Mouse (Mus musculus) stomach, embryonic 15.5 days (tissue): Measurements from ENCODE around the gene Cwc25. TPM values are rescaled to one million over a fixed set of nuclear protein-coding genes. Genes with fewer than 3 reads are reported as not detected.
"Not testable (repeated sequence)": the region's sequence is repeated elsewhere in the genome, so short reads cannot be mapped to it uniquely, and the experiment has no call there.

Experiments
- ATAC-seq: fragments of 200-750 bp; cut with Nextera tagmentation; 2 replicates; pipeline ENCODE4 v1.8.0; 2017; ENCODE audit warnings: low read depth, moderate number of reproducible peaks, moderate TSS enrichment; ENCODE audit not compliant: insufficient read depth, low FRiP score
- H3K27ac ChIP-seq: fragments of 300-500 bp; sonication (generic); 2 replicates; pipeline ENCODE4 v1.5.1; 2015; ENCODE audit warnings: mild to moderate bottlenecking, inconsistent platforms
- H3K27me3 ChIP-seq: fragments of 300-500 bp; sonication (generic); replicated peaks from 2 replicates; pipeline ENCODE4 v1.6.1; 2015; ENCODE audit warnings: inconsistent platforms
- H3K36me3 ChIP-seq: fragments of 300-500 bp; sonication (generic); 2 replicates; pipeline ENCODE4 v1.6.1; 2015; ENCODE audit warnings: inconsistent platforms
- H3K4me1 ChIP-seq: fragments of 300-500 bp; sonication (generic); 2 replicates; pipeline ENCODE4 v1.6.1; 2015; ENCODE audit warnings: inconsistent platforms
- H3K4me2 ChIP-seq: fragments of 300-500 bp; sonication (generic); 2 replicates; pipeline ENCODE4 v1.6.1; 2015; ENCODE audit warnings: mild to moderate bottlenecking, inconsistent platforms
- H3K4me3 ChIP-seq: fragments of 300-500 bp; sonication (generic); replicated peaks from 2 replicates; pipeline ENCODE4 v1.5.1; 2015; ENCODE audit warnings: inconsistent platforms
- H3K9ac ChIP-seq: fragments of 300-500 bp; sonication (generic); 2 replicates; pipeline ENCODE4 v1.6.1; 2015; ENCODE audit warnings: inconsistent platforms
- H3K9me3 ChIP-seq: fragments of 300-500 bp; sonication (generic); 2 replicates; pipeline ENCODE4 v1.6.1; 2016; ENCODE audit warnings: inconsistent platforms
- WGBS: fragments of 180-500 bp; shearing (Covaris S2); methylation state at CpG from one replicate; pipeline ENCODE4 v1.1.7; 2015; 5-methylcytosine and 5-hydroxymethylcytosine counted together
- polyA plus RNA-seq: library from polyadenylated mRNA; unstranded; fragments of >200 nt; fragmentation: Nextera tagmentation; extraction: Ambion mirVana; gene quantifications from 2 replicates; pipeline ENCODE4 v1.2.1, GENCODE M21; 2015

Cwc25 gene
- polyA plus RNA-seq, 1 experiment from 2014 or later: 14.8 TPM

DNA sequence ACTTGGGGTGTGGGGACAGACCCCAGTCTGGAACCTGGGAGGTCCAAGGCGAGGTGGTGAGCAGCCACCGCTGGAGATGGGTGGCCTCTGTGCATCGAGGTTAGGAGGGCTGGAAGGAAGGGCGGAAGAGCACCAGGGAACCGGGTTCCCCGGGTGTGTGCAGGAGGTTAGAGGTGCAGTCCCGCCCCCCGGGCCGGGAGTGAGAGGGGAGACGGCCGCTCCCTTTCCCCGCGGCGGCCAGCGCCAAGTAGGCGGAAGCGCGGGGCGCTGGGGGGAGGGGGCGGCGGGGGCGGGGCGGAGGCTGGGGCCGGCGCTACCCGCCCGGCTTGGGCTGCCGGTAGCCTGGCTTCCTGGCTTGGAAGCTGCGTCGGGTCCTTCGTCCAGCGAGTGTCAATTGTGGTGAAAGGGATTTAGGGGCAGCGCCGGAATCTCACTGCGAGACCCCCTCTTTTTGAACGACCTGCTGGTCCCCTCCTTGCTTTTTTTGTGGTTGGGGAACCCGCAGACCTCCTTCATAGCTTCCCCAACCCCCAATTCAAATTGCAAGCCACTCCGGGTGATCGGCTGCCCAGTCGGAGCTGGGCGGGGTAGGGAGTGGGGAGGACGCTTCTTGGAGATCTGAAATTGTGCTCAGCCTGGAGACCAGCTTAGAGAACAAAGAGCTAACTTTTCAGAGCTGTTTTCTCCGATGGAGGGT, 33.8 kb upstream of the Cwc25 start:
- Histone ChIP-seq H3K27ac (peak overlapping the region; percentile 97), H3K27me3 (no peaks in the 10 kb centered on the region), H3K4me3 (peak overlapping the region; percentile 87), H3K4me1 (peaks cover 37% of the 10 kb centered on the region), H3K9ac (peak overlapping the region; percentile 69), H3K4me2 (peak overlapping the region; percentile 80), H3K36me3 (no peaks in the 10 kb centered on the region), H3K9me3 (no peaks in the 10 kb centered on the region)
- 0% methylated on average over 34 of the region's 43 CpGs for WGBS
- ATAC-seq: peak; percentile 70

GRCm38 (mm10) chr11:97799146-97799993, 33.0 kb upstream of the Cwc25 start:
- H3K36me3 ChIP-seq: no peaks in the 10 kb centered on the region
- H3K4me1 ChIP-seq: peaks cover 29% of the 10 kb centered on the region
- 0% methylated on average over 66 of the region's 71 CpGs for WGBS
- peak; percentile 74 for ATAC-seq
- peak overlapping the region; percentile 97 for H3K27ac ChIP-seq
- H3K27me3 ChIP-seq: no peaks in the 10 kb centered on the region
- H3K9ac ChIP-seq: peak overlapping the region; percentile 69
- no peaks in the 10 kb centered on the region for H3K9me3 ChIP-seq
- peak overlapping the region; percentile 80 for H3K4me2 ChIP-seq
- H3K4me3 ChIP-seq: peak overlapping the region; percentile 87

DNA sequence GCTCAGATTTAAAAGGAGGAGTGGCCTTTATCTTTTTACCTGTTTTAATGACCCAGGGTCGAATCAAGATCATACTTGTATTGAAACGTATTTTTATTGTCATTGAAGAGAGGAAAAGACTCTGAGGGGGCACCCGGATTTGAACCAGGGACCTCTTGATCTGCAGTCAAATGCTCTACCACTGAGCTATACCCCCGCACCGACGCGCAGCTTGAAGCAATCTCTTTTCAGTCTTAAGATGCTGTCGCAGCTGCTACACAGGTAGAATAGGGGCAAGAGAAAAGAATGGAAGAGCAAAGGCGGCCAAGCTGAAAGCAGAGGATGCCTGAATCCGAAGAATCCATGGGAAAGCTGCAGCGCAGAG, 32.4 kb upstream of the Cwc25 start, which contains the start of gene Lasp1:
TSS of gene Lasp1 (plus strand) at position 219 of the 364 bp plus-strand sequence.
- Histone ChIP-seq H3K36me3 (no peaks in the 10 kb centered on the region), H3K9me3 (no peaks in the 10 kb centered on the region), H3K9ac (peak within 1 kb of the TSS; percentile 69), H3K4me3 (peak within 1 kb of the TSS; percentile 87), H3K4me1 (peaks cover 23% of the 10 kb centered on the region), H3K27me3 (no peaks in the 10 kb centered on the region), H3K27ac (peak within 1 kb of the TSS; percentile 97), H3K4me2 (peak within 1 kb of the TSS; percentile 80)
- whole genome bisulfite sequencing: under 1% methylated on average over 11 of the region's 11 CpGs
- ATAC-seq: peak; percentile 23

GRCm38 (mm10) chr11:97798083-97798435, 31.7 kb upstream of the Cwc25 start:
- H3K27me3 ChIP-seq: no peaks in the 10 kb centered on the region
- no peaks in the 10 kb centered on the region for H3K9me3 ChIP-seq
- peaks cover 21% of the 10 kb centered on the region for H3K4me1 ChIP-seq
- 43% methylated on average over 8 of the region's 8 CpGs for WGBS
- ATAC-seq: no peak
- H3K36me3 ChIP-seq: no peaks in the 10 kb centered on the region
- H3K4me3 ChIP-seq: 0 out of 2 replicates have a peak overlapping the region, but pooled peaks have one; percentile 87
- no peak overlapping the region for H3K9ac ChIP-seq
- peak overlapping the region; percentile 80 for H3K4me2 ChIP-seq
- no peak overlapping the region for H3K27ac ChIP-seq

DNA sequence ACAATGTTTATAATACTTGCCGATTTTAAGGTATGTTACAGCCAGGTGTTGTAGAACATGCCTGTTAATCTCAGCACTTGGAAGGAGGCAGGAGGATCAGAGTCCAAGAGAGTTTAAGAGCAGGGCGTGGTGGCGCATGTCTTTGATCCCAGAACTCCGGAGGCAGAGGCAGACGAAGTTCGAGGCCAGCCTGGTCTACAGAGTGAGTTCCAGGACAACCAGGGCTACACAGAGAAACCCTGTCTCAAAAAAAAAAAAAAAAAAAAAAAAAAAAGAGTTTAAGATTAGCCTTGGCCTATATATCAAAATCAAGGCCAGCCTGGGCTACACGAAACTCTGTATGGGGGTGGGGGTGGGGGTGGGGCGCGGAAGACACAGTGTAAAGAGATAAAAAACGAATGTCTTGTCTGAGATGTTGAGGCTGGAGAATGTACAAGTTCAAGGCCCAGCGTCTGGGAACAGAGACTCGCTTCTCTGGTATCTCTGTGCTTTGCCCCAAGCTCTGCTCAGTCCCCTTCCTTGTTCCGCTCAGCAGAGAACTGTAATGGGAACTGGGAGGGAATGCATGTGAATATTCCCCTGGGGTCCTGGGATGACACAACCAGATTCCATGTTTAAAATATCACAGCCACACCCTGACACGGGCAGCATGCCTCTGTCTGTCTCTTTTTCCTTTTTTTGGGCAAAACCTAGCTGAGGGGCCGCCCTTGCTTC, 31.2 kb upstream of the Cwc25 start:
- H3K27ac ChIP-seq: no peak overlapping the region
- H3K9ac ChIP-seq: no peak overlapping the region
- peak overlapping the region; percentile 80; the same call in 1 of the 2 replicates for H3K4me2 ChIP-seq
- H3K4me3 ChIP-seq: no peak overlapping the region
- WGBS: 61% methylated on average over 15 of the region's 15 CpGs
- no peaks in the 10 kb centered on the region for H3K36me3 ChIP-seq
- no peaks in the 10 kb centered on the region for H3K27me3 ChIP-seq
- no peaks in the 10 kb centered on the region for H3K9me3 ChIP-seq
- peaks cover 17% of the 10 kb centered on the region for H3K4me1 ChIP-seq
- ATAC-seq: no peak

DNA sequence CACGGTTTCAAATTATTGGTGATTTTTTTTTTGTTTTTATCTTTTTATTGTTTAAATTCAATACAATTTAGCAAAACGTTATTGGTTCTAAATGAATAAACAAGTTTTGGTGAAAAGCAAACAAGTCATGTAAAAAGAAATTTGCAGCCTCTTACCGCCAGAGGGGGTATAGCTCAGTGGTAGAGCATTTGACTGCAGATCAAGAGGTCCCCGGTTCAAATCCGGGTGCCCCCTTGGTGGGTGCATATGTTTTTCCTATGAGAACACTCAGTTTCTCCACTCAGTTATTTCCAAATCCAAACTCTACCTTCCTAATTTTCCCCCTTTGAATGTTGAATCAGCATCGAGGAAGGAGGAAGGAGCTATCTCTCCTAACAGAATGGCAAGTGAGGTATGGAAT, 30.6 kb upstream of the Cwc25 start:
- Histone ChIP-seq H3K4me1 (peaks cover 12% of the 10 kb centered on the region), H3K4me3 (no peak overlapping the region), H3K9me3 (no peaks in the 10 kb centered on the region), H3K9ac (no peak overlapping the region), H3K4me2 (no peak overlapping the region), H3K27ac (no peak overlapping the region), H3K36me3 (no peaks in the 10 kb centered on the region), H3K27me3 (no peaks in the 10 kb centered on the region)
- ATAC-seq: no peak
- WGBS: 6% methylated on average over 6 of the region's 6 CpGs

DNA sequence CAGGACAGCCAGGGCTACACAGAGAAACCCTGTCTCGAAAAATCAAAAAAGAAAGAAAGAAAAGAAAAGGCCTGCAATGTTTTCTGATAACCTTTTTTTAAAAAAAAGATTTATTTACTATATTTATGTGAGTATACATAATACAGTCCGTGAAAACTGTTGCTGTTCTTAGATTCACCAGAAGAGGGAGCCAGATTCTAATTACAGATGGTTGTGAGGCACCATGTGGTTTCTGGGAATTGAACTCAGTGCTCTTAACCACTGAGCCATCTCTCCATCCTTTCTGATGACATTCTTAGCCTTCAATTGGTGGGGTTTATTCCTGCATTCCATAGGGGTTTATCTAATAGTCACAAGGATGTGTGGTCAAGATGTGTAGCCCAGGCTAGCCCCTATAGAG, 26.8 kb upstream of the Cwc25 start:
- Histone ChIP-seq H3K36me3 (no peaks in the 10 kb centered on the region), H3K4me1 (no peaks in the 10 kb centered on the region), H3K27ac (no peak overlapping the region), H3K4me3 (no peak overlapping the region), H3K4me2 (no peak overlapping the region), H3K9me3 (no peaks in the 10 kb centered on the region), H3K9ac (no peak overlapping the region), H3K27me3 (no peaks in the 10 kb centered on the region)
- no peak; the same call in 1 of the 2 replicates for ATAC-seq
- WGBS: 11% methylated on average over 2 of the region's 2 CpGs

GRCm38 (mm10) chr11:97790778-97791438, 24.6 kb upstream of the Cwc25 start:
- WGBS: 74% methylated on average over 2 of the region's 2 CpGs
- H3K4me2 ChIP-seq, H3K27me3 ChIP-seq, H3K4me3 ChIP-seq, H3K4me1 ChIP-seq, H3K36me3 ChIP-seq, H3K9ac ChIP-seq, H3K9me3 ChIP-seq, H3K27ac ChIP-seq, ATAC-seq: not testable (repeated sequence)

DNA sequence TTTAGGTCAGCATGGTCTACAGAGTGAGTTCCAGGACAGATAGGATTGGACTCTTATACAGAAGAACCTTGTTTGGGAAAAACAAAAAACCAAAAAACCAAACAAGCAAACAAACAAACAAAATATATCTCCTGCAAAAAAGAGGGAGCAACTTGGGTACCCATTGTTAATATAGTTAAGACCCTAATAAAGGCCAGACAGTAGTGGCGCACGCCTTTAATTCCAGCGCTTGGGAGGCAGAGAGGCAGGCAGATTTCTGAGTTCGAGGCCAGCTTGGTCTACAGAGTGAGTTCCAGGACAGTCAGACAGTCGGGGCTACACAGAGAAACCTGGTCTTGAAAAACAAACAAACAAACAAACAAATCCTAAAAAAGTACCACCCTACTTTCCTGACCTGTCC, 23.4 kb upstream of the Cwc25 start:
- H3K4me3 ChIP-seq: no peak overlapping the region
- WGBS: 87% methylated on average over 5 of the region's 5 CpGs
- H3K4me1 ChIP-seq: no peaks in the 10 kb centered on the region
- no peak overlapping the region for H3K27ac ChIP-seq
- H3K36me3 ChIP-seq: no peaks in the 10 kb centered on the region
- no peak for ATAC-seq
- no peaks in the 10 kb centered on the region for H3K9me3 ChIP-seq
- H3K4me2 ChIP-seq: no peak overlapping the region
- H3K27me3 ChIP-seq: no peaks in the 10 kb centered on the region
- no peak overlapping the region for H3K9ac ChIP-seq

- ATAC-seq: no peak
- no peak overlapping the region for H3K27ac ChIP-seq
- no peaks in the 10 kb centered on the region for H3K36me3 ChIP-seq
- 86% methylated on average over 3 of the region's 3 CpGs for WGBS
- no peak overlapping the region for H3K4me2 ChIP-seq
- H3K4me3 ChIP-seq: no peak overlapping the region
- H3K9ac ChIP-seq: no peak overlapping the region
- no peaks in the 10 kb centered on the region for H3K27me3 ChIP-seq
- no peaks in the 10 kb centered on the region for H3K9me3 ChIP-seq
- H3K4me1 ChIP-seq: no peaks in the 10 kb centered on the region
Measured at GRCm38 (mm10) chr11:97787961-97788360, 21.6 kb upstream of the Cwc25 start.

- peaks cover 13% of the 10 kb centered on the region for H3K4me1 ChIP-seq
- peak overlapping the region; percentile 55 for H3K4me2 ChIP-seq
- no peaks in the 10 kb centered on the region for H3K9me3 ChIP-seq
- peak overlapping the region; percentile 92 for H3K27ac ChIP-seq
- H3K27me3 ChIP-seq: no peaks in the 10 kb centered on the region
- 0% methylated on average over 10 of the region's 10 CpGs for WGBS
- H3K4me3 ChIP-seq: peak overlapping the region; percentile 79
- peak overlapping the region; percentile 73 for H3K9ac ChIP-seq
- peaks cover 25% of the 10 kb centered on the region for H3K36me3 ChIP-seq
- no peak for ATAC-seq
Measured at GRCm38 (mm10) chr11:97782564-97782895, 16.2 kb upstream of the Cwc25 start.
